Mouse (Mus musculus) lung, adult 2 months (tissue): ENCODE measurements around the gene Szt2.

ENCODE experiments used
- CTCF ChIP-seq: fragments of 200-500 bp; IDR thresholded peaks from 2 replicates; pipeline ENCODE4 v1.5.1; 2011; ENCODE audit warnings: mild to moderate bottlenecking, low read length, control low read depth; ENCODE audit not compliant: insufficient read depth
- POLR2A ChIP-seq: fragments of 200-500 bp; IDR thresholded peaks from 2 replicates; pipeline ENCODE4 v1.6.1; 2011; ENCODE audit warnings: low read depth, mild to moderate bottlenecking, control low read depth, low read length, borderline replicate concordance; ENCODE audit errors: extremely low read depth

DNA sequence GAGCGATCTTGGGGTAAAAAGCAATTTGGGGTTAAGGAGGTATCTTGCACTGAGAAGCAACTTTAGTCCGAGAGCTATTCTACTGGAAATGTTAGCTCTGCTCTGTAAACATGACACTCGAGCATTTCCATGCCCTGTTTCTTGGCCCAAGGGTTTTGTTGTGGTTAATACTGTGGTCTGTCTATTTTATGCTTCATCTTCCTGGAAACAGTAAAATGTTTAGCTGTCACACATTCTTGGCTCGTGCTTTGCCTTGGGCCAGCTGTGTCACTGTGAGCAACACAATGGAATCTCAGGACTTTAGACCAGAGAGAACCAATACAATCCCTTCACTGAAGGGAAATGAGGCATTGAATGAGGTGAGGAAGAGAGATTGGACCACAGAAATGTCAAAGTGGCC lies 77.3 kb downstream of the Szt2 start:
- TF ChIP-seq POLR2A (no peak), CTCF (no peak)
